Mouse (Mus musculus): ENCODE data around the gene Sgtb.

The Sgtb gene

DNA sequence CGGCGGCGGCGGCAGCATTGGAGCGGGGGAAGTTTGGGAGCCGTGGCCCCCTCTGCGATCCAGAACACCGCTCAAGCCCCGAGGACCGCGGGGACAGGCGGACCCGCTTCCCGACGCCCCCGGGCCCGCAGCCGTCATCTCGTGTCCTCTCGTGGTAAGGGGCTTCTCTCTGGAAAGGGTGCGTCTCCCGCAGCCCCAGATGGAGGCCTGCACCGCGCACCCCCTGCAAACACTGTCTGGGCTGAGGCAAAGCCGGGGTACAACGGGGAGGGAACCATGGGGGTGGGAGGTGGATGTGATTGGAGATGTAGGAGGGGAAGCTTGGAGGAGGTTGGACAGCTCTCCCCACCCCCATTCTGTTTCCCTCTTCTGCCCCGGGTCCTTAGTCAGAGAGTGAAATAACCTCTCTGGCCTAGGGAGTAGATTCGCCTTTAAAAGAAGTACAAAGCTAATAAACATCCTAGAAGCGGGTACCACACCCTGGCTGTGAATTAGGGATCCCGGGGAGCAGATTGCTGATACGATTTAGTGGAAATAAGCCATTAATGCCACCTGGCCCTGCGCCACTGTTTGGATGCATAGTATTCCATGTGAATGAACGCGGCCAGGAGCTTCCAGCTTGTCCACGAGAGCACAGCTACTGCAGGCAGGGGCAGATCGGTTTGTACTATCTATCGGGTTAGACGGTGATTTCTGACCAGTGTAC lies 428 bp downstream of the Sgtb start:
- no peak for DNase-seq (ENCODE audit: low read depth, low spot score)

DNA sequence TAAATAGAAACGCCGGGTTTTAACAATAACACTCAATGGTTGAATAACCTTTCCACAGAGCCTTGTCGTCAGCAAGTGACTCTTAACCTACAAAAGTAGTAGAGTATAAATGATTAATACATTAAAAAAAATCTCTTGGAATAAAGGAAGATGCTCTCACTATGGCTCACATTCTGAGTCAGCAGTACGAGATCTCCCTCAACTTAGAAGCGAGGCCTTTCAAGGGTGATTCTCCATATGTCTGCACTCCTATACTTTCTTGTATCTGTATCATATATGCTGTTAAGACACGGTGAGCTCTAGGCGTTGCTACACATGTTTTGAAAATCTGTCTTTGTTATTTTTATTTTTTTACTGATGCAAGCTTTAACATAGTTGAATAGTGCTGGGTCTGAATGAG lies 985 bp downstream of the Sgtb start:
- DNase-seq (ENCODE audit: low read depth, low spot score): no peak

DNA sequence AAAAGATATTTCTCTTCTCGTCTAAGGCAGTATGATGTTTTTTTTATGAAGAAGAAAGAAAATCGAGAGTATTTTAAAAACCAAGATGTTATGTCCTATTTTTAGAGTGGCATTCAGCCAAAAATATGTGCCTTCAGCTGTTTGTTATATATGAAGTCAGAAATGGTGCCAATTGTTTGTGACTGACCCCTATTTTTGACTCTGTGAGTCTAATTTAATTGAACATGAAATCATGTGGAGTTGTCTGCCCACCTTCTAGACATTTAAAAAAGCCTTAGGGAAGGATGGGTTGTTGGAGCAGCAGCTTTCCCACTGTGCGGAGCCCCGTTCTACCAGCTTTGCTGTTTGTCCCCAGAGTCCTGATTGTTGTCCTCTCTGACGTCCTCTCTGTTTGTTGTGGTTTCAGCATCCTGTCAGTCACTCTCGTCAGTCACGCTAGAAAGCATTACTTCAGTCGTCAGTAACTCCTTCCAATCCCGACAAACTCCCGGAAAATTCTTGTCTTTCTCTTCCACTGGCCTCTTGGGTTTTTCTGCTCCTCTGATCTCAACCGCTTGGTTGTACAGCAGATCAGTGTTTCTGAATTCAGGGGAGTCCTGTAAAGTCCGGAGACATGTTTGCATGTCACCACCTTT lies 2.8 kb downstream of the Sgtb start:
- DNase-seq (ENCODE audit: low read depth, low spot score): peak; percentile 64

DNA sequence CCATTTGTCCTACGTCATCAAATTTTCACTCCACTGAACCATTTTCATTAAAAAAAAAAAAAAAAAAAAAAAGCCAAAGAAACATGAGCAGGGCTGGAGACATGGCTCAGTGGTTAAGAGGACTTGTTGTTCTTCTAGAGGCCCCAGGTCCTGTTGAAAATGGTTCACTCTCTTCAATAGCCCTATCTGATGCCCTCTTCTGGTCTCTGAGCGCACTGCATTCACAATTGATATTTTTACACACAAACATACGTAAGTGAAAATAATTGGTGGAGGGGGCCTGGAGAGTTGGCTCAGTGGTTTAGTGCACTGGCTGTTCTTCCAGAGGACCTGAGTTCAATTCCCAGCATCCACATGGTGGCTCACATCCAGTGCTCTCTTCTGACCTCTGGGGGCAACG lies 4.2 kb downstream of the Sgtb start:
- peak; percentile 19 for DNase-seq (ENCODE audit: low read depth, low spot score)

DNA sequence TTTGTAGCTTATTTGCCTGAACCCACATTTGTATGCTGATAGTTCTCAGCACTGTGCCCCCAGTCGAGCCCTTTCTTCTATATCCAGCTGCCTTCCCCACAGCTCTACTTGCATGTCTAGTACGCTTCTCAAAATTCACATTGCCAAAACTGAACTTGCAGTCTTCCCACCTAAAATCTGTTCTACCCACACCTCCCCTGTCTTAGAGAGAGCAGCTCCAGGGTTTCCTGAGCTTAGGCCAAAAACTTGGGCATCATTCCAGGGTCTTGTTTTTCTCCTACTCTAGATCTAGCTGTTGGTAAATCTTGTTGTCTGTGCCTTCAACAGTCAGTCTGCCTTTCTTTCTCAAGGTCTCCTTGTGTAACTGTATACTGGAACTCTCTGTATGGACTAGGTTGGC lies 5.3 kb downstream of the Sgtb start:
- no peak for DNase-seq (ENCODE audit: low read depth, low spot score)

DNA sequence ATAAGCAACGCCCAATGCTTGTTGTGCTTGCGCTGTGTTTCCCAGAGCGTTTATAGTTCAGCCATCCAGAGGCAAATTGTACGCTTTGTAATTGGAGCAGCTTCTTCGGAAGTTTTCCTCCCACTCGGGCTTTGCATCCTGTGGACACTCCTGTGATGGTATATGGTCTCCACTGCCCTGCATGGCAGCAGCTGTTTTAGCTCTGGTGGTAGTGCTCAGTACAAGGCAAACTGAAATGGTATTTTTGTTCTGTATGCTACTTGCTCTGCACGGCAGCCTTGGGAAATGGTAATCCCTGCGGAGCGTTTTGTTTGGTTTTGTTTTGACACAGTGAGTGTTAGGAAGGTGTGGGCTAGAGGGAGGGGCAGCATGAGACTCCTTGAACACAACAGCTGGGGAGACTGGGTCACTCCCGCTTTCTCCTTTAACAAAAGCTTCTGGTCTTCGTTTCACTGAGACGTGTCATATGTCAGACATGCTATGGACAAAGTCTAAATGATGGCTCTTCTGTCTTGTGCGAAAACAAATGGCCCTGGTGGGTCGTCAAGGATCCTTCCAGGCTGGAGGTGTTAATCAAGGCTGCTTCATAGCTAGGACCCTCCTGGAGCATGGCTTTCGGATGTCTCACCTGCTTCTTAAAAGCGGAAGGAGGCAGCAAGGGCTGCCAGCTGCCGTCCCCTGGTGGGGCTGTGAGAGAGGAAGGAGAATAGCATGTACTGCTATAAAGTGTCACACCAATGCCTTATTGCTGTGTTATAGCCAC lies 12.7 kb downstream of the Sgtb start:
- no peak for DNase-seq (ENCODE audit: low read depth, low spot score)

DNA sequence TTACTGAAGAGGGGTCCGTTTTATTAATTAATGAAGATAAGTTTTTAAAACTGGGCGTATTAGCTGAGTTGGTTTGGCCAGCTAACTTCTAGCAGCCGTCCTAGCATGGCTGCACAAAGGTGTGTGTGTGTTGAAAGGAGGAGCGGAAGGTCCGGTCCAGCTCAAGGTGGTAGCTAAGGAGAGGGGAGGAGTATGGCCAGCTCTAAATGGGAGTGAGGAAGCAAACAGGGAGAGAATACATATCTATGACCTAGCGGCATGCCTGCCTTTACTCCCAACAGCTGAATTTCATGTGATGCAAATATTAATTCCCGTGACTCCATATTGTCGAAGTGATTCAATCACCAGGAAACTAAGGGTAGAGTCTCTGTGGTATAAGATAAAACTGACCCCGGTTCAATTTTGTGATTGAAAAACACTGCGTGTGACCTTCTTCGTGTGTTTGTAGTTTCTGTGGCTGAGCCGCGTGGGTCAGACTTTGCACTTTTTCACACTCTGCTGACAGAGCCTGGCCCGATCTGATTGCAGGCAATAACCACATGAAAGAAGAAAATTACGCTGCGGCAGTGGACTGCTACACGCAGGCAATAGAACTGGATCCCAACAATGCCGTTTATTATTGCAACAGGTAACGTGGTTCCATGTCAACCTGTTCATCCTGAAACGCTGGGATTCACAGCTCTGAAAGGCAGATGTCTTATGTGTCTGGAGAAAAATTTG lies 14.3 kb downstream of the Sgtb start:
- DNase-seq (ENCODE audit: low read depth, low spot score): no peak

DNA sequence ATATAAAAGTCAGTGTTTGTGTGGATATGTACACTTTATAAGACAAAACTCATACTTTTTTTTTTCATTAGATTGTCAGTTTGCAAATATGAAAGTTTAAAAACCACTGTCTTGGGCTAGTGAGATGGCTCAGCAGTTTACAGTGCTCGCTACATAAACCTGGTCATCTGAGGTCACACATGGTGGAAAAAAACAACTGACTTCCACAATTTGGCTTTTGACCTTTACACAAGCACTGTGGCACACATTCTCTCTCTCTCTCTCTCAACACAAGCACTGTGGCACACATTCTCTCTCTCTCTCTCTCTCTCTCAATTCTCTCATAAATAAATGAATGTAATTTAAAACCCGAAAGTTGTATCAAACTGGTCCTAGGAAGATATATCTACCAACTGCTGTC lies 23.0 kb downstream of the Sgtb start:
- no peak for DNase-seq (ENCODE audit: low read depth, low spot score)

DNA sequence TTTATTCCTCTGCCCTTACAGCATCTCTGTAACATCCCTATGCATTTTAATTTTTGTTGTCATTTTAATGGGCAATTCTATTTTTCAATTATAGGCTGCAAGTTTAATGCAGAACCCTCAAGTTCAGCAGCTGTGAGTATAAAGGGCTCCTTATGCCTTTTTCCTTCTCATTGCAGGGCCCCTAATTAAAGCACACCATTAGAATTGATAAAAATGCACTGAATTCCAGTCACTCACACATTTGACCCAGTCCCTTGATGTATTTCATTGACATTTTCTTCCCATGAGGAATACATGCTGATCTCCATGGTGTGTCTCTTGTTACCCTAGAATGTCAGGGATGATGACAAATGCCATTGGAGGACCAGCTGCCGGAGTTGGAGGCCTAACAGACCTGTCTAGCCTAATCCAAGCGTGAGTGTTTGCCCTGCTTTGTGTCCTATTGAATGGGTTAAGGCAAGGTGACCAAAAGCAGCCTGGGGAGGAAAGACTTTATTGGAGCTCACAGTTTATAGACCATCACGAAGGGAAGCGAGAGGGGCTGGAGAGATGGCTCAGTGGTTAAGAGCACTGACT lies 25.1 kb downstream of the Sgtb start:
- DNase-seq (ENCODE audit: low read depth, low spot score): no peak

DNA sequence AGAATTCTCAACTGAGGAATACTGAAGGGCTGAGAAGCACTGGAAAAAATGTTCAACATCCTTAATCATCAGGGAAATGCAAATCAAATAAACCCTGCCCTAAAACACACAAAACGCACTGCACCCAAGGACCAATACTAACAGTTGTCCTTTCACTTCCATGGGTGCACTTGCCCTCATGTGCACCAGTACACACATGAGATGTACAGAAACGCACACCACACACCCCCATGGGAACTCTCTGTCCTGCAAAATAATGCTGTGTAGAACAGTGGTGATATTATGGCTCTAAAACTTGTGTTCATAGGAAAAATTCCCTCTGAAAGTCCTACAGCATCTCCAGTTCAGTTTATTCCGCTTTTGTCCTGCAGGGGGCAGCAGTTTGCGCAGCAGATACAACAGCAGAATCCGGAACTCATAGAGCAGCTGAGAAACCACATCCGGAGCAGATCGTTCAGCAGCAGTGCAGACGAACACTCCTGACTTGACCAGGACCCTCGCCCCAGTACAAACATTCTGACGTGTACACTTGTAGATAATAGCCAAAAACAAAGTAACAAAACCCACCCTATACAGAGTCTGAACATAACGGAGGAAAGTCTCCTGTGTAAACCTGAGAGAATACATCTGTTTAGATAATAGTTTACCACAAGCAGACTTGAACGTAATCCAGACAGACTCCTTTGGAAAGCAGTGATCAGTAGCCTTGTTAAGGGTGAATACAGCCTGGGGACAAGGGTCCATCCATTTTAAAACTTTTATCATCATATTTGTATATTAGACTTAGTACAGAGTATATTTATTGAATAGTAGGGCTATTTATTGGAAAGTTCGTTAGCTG lies 30.0 kb downstream of the Sgtb start:
- DNase-seq (ENCODE audit: low read depth, low spot score): peak; percentile 85

DNA sequence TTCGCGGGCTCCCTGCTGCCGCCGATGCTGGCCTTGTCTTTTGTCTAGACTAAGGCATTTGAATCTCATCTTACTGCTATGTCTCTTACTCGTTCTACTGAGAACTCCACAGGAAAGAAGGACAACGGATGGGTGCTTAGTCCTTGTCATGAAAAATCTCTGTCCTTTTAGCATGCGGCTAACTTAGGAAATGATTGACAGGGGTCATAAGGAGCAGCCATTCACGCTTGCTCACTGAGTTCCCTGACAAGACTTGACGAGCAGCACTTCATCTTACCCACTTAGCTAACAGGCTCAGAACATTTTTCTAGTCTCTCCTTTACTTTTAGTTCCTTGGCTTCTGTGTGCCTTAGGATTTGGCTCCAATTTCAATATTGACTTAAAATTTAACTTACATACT lies 35.3 kb downstream of the Sgtb start:
- DNase-seq (ENCODE audit: low read depth, low spot score): no peak

DNA sequence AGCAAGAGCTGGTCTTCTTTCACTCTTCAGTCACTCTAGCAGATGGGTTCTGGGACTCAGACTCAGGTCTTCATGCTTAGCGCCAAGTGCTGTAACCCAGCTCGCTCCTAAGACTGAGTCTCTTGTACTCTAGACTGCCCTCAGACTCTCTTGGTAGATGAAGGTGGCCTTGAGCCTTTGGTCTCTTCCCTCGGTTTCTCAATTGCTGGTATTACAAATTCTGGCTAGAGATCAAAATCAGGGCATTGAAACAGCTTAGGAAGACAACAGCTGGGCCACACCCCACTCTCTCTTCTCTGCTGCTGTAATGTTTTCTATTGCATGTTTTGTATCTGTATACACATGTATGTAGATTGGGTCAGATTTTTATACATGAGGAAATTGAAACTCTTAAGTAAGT lies 36.1 kb downstream of the Sgtb start:
- no peak for DNase-seq (ENCODE audit: low read depth, low spot score)

DNA sequence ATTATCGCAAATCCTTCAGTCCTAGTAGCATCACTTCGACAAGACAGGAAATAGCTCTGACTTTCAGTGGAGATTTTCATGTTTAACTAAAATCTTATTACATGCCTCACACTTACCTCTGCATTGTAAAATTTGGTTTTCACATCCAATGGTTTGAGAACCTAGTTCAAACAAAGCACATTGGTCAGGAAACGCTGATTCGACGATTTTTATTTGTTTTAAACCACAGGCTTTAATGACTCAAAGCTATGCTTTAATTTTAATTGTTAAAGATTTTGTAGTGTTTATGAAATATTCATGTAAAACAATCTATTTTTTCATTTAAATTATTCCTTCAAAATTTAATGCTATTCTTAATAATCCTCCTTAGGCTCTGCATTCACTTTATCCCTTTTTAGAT lies 44.6 kb downstream of the Sgtb start:
- no peak for DNase-seq (ENCODE audit: low read depth, low spot score)

DNA sequence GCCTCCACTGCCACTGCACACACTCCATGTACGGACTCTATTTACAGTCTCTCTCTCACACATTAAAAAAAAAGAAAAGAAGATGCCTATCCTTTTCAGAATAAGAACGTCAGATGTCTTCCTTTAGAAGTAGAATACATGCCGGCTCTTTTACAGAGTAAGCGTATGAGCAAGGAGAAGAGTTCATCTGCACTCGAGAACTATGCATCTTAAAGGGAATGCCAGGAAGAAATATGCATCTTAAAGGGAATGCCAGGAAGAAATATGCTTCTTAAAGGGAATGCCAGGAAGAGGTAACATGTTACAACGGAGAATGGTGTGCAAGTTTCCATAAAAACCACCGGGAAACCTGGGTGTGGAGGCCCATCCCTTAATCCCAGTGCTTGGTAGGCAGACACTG lies 45.6 kb downstream of the Sgtb start:
- DNase-seq (ENCODE audit: low read depth, low spot score): no peak

DNA sequence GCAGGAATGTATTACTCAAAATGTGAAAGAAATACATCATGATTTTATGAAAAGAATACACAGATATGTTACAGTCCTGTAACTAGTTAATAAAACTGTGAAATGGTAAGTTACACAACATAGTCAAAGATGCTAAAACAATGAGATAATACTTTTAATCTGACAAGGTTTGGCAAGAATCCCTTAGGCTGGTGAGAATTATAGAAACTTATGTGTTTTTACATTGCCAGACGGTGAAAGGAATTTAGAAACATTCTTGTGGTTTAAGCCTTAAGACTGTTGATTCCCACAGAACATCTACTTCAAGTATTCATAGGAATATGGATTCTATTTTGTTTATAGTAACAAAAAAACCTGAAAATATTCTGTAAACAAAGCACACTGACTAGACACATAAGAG lies 46.1 kb downstream of the Sgtb start:
- no peak for DNase-seq (ENCODE audit: low read depth, low spot score)

DNA sequence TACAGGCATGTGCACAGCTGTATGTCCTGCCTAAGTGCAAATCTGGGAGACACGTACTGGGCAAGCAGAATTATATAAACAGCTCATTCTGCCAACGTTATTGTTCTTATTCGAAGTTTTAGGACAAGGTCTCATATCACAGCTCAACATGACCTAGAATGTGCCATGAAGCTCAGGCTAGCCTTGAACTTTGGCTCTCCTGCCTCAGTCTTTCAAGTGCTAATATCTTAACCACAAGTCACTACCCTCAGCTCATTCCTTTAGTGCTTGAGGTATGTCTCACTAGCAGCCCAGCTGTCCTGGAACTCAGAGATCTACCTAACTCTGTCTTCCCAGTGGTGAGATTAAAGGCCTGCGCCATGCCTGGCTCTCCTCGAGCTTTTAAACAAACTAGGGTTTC lies 62.2 kb downstream of the Sgtb start:
- DNase-seq (ENCODE audit: low read depth, low spot score): no peak

DNA sequence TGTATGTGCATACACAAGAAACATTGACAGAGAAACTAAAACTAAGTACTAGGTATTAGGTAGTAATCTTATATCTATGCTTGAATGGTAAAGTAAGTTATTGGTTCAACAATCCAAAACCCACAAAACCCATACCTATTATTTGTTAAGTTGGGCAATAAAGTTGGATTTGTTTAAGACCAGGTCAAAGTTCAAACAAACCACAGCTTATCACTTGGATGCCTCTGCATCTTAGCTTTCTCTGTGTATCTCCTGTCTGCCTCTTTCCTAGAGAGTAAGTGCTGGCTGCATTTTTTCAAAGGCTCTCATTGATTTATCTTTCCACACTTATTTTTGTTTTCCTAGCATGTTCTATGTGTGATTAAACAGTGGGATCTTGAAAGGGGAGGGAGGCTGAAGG lies 63.0 kb downstream of the Sgtb start:
- no peak for DNase-seq (ENCODE audit: low read depth, low spot score)

DNA sequence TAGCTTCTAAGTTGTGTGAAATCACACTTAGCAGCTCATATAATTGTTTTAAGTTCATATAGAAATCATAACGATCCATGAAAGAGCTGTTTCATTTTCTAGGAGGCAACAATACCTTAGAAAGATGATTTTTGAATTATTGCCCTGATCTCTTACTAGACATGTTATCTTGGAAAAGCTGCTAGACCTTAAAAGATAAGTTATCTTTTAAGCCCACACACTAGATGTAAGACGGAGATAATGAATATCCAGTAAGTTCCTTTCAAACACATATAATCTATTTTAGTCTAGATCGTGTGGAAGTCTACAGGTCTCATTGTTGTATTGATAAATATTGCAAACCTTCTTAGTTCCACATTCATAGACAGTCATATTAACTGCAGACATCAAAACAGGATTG lies 67.3 kb downstream of the Sgtb start:
- no peak for DNase-seq (ENCODE audit: low read depth, low spot score)

DNA sequence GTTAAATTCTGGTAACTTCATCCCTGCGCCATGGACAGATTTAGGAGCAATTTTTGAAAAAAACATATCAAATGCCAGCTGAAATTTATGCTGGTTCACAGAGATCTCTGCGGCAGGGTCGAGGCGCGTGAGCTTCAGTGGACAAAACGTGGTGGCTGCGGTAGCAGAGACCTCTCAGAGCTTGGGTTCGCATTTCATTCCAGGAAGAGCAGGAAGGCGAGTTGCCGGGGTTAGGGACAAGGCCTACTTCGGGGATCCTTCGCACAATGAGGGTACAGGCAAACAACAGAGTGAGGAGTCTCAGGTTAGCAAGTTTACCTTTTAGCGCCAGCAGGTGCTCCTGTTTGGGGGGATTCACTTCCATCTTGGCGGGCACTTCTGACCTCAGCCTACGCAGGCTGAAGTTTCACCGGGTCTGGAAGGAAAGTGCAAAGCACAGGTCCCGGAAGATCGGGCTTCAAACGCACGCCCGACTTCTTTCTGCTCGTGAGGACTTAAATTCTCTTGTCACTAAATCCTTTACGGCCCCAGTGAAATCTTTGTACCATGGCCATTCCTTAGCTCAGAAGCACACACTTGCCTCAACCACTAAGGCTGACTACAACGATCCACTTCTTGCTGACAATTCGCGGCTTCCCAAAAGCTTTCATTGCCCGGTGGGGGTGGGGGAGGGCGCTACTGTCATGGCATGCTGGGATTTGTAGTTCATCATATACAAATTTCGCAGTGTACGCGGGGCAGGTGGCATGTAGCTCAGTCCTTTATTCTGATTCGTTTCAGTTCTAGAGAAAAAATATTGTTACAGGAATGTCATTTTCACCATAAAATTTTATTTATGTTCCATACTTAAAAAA lies 68.5 kb downstream of the Sgtb start, which contains the start of gene Trappc13:
Gene Trappc13 (minus strand): TSS at position 674 of the 854 bp plus-strand sequence.
- no peak for DNase-seq (ENCODE audit: low read depth, low spot score)

DNA sequence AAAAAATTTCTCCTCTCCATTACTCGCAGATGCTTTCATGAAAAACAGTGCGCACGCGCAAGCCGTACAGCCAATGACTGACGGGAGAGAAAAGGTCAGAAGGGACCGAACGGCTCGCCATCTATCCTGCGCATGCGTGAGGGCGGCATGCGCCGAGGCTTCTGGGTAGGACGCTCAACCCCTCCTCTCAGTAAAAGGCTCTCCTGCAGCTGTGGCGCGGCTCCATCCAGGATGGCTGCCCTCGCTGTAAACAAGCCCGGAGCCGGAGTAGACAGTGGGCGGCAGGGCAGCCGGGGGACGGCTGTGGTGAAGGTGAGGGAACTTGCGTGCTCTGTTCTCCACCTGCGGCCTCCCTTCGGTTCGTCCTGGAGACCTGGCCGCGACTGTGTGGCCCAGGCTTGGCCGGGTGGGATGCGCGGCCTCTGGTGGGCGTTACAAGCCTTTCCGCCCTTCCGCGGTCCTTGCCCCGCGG lies 69.1 kb downstream of the Sgtb start, which contains the start of gene Trim23:
Gene Trim23 (plus strand): TSS at position 148 of the 472 bp plus-strand sequence.
- DNase-seq (ENCODE audit: low read depth, low spot score): peak; percentile 99
